Mouse (Mus musculus) lung, postnatal 0 days (tissue): ENCODE measurements at regions not wholly inside any gene's neighbourhood (a gene's known extent, or its start where the extent isn't known, plus 50 kb on each side); places are given as distances from the start of the nearest gene placed in this dataset.
"Not testable (repeated sequence)": the region's sequence is repeated elsewhere in the genome, so short reads cannot be mapped to it uniquely, and the experiment has no call there.

Source experiments
- CTCF ChIP-seq: IDR thresholded peaks from 2 replicates; pipeline ENCODE4 v1.5.1; 2016; ENCODE audit warnings: antibody characterized with exemption, mild to moderate bottlenecking
- EP300 ChIP-seq: IDR thresholded peaks from 2 replicates; pipeline ENCODE4 v1.6.1; 2016; ENCODE audit warnings: antibody characterized with exemption, mild to moderate bottlenecking, control low read depth

DNA sequence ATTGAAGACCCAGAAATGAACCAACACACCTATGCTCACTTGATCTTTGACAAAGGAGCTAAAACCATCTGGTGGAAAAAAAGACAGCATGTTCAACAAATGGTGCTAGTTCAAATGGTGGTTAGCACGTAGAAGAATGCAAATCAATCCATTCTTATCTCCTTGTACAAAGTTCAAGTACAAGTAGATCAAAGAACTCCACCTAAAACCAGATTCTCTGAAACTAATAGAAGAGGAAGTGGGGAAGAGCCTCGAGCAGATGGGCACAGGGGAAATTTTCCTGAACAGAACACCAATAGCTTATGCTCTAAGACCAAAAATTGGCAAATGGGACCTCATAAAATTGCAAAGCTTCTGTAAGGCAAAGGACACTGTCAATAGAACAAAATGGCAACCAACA, 125.6 kb downstream of the Qdpr start:
- TF ChIP-seq CTCF, EP300: not testable (repeated sequence)
